Mouse (Mus musculus): ENCODE results near the gene Rpl29.

Rpl29 gene

DNA sequence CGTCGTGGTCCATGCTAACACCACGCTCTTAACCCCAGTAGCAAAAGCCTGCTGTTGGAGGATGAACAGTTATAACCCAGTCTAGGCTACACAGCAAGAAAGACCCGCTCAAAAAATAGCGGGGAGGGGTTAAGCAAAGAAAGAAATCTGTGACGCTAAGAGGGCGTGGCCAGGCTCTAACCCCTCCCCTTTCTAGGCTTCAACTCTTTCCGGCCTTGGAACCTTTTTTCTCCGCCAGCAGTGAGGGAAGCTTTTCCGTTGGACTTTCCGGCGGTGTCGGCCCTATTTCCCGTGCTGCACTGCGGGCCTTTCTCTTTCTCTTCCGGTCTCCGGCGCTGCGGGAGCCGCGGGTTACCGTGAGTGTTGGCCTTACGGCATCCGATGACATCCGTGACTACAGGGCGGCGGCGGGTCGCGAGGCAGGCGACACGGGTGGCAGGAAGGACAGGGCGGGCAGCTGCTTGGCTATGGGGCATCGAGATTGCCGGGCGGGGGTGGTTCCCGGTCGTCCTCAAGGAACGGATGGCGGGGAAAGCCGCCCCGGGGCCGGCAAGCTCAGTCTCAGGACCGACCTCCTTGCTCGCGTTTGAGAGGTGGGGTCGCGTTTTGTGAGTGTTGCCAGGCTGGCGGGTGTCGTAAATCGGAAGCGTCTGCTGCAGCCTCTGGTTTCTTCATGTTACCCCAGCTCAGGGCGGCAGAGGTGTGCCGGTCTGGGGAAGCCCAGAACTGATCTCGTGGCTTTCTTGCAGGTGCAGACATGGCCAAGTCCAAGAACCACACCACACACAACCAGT, at the start of gene Rpl29:
Rpl29 (plus strand) TSS at position 234 of the 794 bp plus-strand sequence.
- in situ Hi-C loops (cut with MboI; ENCODE audit: low sequenced_read_pairs) = loop anchor here (5.0 kb wide), 1 partner anchor 137 kb away; no protein-coding TSS in a partner anchor

DNA sequence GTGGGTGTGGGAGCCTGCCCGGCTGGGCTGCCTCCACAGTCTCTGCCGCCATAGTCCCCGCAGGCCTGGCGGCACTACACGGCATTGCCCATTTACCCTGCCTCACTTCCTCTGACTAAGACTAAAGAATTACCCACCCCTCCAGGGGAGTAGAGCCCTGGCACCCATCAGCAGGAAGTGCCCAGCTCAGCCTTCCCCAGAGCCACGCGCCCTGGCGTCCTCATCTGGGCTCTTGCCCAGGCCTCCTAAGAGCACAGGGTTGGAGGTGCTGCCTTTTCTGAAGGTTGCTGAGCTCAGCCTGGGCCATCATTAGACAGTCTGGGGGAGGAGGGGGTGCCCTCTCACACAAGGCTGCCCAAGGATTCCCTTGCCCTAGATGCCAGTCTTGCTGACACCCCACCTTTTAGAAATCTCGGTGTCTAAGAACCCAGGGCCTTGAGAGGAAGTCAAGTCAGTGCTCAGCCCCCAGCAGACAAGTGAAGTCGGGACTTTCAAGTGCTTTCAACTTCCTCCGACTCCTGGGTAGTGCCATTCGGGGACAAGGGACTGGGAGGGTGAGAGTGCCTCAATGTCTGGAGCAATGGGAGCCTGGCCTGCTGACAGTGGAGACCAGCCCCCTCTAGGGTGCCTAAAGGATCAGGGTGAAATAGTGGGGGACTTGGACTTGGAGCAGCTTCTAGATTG, 42.9 kb upstream of the Rpl29 start:
- in situ Hi-C loops (cut with MboI; ENCODE audit: low sequenced_read_pairs) = no loop called here

DNA sequence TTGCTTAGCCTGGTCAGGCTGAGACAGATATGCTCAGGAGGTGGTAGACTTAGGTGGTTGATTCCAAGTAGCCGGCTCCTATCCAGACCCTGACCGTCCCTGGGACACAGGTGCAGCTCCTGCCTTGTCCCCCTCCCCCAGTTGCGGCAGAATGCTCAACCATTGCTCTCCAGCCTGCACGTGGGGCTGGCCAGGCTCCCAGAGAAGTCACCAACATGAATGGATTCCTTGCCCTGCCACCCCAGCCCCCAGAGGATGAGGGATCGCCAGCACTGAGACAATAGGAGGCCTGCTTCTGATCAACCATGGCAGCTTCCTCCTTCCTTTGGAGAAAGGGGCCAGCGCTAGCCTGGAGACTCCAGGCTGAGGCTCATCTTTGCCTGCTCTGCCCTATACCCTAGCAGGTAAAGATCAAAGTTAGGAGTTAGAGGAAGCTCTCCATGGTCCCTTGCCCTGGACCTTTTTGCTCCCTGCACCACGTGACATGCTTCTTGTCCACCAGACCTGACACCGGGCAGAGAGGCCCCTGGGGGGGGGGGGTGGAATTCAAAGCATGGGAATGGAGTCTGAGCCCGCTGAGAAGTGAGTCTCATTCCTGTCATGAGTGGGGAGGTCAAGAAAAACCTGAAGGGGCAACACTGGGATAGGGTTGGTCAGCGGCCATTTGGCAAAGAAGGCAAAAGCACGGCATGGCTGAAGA, 36.3 kb upstream of the Rpl29 start:
- in situ Hi-C loops (cut with MboI; ENCODE audit: low sequenced_read_pairs) = no loop called here

DNA sequence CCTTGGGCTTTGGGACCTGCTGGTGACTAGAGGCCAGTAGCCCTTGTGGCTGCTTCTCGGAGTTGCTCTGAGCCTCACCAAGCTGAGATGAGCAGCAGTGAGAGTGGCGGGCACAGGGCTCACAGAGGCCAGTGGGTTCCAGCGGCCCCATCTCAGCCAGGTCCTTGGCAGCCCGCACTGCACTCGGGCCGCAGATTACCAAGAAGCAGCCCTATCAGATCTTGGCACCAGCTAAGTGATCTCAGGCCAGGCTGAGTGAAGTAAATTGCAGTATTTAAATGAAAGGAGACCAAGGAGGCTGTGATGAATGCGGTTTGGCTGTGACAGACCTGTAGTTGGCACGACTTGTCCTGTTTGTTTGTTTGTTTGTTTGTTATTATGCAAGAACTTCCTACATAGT, 35.7 kb upstream of the Rpl29 start:
- in situ Hi-C loops (cut with MboI; ENCODE audit: low sequenced_read_pairs) = no loop called here

DNA sequence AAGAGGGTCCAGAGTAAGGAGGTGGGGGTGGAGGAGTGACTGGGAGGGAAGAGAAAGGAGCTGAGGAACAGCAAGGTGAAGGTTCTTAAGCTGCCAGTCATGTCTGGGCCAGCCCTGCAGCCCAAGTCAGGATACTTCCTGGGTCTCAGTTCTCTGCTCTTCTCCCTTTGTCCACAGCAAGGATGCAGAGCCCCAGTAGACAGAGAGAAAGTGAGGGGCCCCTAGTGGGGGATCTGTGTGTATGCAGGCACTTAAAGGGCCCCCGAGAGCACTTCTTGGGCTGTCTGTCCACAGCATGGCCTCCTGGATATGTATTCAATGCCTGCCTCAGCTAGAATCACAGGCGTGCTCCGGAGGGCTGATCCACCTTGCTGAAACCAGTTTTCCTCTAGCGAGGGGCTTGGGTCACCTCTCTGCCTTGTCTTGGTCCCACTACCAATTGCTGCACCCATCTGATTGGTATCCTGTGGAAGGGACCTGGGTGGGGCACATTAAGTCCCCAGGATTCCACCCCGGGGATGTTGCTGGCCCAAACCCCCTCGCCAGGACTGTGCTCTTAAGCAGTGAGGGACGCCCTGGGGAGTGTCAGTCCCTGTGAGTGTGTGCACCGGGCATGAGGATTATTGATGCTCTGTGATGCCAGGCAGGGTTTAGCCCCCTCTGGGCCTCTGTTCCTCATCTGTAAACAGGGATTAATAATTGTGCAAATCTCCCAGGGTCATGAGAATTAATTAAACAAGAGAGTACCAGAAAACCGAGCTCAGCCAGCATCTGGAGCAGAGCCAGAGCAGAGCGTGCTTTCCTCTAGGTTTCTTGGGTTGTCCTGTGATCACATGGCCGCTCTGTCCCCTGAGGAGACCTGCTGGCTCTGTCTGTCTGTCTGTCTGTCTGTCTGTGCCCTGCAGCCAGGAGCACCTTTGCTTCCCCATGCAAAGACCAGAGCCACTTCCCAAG, 34.3 kb upstream of the Rpl29 start:
- in situ Hi-C loops (cut with MboI; ENCODE audit: low sequenced_read_pairs) = no loop called here

DNA sequence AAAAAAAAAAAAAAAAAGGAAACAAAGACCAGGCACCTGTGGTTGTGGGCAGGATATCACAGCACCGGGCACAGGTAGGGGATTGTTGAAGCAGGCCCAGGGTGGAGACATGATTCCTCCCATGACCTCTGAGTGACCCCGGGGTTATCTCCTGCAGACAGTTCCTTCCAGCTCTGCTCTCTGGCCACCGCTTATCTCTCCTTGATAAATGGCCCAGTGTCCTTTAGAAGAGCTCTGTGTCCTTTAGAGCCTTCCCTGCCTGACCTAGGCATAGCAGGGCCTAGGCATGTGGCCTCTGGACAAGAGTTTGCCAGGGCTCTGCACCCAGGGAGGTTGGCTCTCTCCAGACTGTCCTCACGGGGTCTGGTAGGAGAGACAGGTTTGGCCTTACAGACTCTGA, 31.5 kb upstream of the Rpl29 start:
- in situ Hi-C loops (cut with MboI; ENCODE audit: low sequenced_read_pairs) = no loop called here

DNA sequence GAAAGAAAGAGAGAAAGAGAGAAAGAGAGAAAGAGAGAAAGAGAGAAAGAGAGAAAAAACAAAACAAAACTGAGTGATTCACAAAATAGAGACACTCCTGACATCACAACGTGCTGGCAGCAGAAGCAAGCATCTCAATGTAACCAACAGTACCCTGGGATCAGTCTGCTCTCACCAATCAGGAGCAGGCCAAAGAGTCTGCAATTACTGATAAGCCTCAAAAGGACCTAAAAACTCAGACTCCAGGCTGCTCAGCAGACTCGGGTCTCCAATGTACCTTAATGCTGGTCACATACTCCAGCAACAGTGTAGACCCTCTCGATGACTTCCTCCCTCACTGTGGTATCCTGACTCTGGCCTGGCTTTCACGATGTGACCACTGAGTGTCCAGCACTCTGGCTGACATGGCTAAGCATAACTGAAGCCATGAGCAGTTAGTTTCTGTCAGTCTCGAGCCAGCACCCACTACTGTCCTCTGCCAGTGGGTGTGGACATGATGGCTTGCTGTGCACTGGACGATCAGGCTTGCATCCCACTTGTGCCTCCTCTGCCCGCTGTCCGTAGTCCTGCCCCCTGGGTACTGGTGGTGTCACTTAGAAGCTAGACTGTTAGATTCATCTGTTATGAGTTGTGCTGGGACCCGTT, 30.5 kb upstream of the Rpl29 start:
- in situ Hi-C loops (cut with MboI; ENCODE audit: low sequenced_read_pairs) = no loop called here

DNA sequence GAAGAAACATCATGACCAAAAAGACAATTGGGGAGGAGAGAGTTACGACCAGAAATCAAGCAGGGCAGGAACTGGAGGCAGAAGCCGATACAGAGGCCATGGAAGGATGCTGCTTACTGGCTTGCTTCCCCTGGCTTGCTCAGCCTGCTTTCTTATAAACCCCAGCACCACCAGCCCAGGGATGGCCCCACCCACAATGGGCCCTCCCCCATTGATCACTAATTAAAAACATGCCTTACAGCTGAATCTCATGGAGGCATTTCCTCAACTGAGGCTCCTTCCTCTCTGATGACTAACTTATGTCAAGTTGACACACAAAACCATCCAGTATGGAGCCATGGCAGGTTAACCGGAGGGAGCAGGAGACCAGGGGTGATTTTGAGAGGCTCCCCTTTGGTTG, 29.4 kb upstream of the Rpl29 start:
- in situ Hi-C loops (cut with MboI; ENCODE audit: low sequenced_read_pairs) = no loop called here

DNA sequence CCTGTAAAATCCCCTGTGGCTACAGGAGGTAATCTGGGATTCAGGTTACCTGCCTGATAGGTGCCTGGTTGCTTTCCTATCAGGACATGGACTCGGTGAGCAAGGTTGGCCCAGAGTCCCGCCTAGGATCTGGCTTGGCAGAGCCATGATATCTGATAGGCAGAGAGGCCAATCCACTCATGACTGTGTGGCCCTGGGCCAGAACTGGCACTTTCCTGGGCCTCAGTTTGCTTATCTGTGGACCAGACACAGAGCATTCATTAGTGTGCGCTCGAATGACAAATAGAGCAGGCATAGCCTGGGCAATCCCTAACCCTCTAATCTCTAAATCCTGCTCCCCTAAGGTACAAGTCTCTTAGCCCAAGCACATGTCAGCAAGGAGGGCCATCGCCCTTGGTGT, 27.1 kb upstream of the Rpl29 start:
- in situ Hi-C loops (cut with MboI; ENCODE audit: low sequenced_read_pairs) = no loop called here

DNA sequence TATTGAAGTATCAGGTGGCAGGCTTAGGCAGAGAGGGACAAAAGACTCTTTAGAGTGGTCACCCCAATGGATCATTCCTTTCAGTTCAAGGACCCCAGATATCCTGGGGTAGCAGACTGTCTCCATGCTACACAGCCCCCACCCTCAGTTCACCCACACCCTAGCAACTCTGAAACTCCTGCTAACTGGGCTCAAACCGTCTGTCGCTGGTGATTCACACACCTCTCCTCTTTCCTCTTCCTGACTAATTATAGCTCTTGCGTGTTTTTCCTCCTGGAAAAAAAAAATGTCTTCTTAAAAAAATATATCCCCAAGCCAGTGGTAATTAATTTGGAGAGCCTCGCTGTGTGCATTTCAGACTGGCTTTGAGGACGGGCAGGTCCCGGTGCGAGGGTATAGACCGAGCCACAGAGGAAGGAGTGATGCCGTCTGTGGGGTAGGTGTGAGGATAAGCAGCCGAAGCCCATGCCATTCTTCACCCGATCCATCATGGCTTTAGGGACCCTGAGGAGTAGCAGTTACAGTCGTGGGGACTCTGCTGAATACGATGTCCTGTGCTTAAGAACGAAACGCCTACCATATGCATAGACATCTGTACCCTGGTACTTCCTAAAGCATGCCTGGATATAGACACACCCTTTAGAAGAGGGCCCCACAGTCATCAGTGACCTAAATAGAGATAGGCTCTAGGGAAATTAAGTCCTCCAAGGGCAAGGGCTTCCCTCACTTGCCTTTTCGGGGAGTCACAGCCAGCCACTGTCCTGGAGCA, 26.5 kb upstream of the Rpl29 start:
- in situ Hi-C loops (cut with MboI; ENCODE audit: low sequenced_read_pairs) = no loop called here

DNA sequence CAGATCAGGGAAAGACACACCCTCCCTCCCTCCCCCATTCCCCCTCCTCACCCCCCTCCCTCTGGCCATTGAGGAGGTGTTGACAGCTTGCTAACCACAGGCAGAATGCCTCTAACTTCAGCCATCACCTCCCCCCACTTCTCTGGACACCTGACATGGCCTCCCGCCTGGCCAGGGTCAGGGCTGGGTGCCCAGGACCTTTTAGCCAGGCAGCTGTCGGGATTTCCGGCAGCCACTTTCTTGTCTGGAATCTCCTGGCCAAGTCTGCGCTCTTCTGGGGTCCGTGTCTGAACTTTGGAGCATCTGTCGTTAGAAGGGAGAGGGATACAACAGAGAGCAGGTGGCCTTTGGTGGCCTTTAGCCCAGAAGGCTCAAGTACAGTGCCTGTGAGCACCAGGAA, 24.0 kb upstream of the Rpl29 start:
- in situ Hi-C loops (cut with MboI; ENCODE audit: low sequenced_read_pairs) = no loop called here

DNA sequence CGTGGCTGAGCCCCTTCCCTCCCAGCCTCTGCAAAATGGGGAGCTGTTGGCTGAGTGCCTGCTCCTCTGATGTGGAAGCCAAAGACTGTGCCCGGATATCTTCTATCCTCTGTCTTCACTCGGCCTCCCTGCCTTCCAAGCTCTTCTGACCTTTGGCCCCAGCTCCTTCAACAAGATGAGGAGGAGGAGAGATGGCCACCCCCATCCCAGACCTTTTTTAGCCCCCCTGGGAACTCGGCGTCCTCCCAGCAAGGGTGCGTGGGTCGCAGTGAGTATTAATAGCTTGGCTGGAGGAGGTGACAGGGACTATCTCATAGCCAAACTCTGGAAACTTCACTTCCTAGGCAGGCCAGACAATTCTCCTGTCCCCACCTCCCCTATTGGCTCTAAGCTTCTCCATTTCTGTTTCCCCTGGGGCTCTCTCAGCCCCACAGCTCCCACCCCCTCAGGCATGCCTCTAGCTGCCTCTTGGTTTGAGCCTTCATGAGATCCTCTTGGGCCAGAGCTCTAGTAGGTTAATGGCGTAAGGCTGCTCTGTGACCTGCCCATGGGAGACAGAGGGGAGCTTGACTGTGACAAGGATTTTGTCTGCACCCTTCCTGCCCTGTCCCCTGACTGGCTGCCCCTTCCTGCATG, 22.7 kb upstream of the Rpl29 start:
- in situ Hi-C loops (cut with MboI; ENCODE audit: low sequenced_read_pairs) = no loop called here

DNA sequence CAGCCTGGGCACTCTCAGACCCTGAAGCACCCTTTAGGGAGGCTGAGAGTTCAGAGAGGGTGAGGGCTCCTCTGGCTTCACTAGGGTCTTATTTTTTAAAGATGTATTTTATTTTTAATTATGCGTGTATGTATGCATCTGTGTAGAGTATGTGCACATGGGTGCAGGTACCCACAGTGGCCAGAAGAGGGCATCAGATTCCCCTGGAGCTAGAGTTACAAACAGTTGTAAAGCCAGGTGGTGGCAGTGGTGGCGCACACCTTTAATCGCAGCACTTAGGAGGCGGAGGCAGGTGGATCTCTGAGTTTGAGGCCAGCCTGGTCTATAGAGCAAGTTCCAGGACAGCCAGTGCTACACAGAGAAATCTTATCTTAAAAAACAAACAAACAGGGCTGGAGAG, 20.2 kb upstream of the Rpl29 start:
- in situ Hi-C loops (cut with MboI; ENCODE audit: low sequenced_read_pairs) = no loop called here

DNA sequence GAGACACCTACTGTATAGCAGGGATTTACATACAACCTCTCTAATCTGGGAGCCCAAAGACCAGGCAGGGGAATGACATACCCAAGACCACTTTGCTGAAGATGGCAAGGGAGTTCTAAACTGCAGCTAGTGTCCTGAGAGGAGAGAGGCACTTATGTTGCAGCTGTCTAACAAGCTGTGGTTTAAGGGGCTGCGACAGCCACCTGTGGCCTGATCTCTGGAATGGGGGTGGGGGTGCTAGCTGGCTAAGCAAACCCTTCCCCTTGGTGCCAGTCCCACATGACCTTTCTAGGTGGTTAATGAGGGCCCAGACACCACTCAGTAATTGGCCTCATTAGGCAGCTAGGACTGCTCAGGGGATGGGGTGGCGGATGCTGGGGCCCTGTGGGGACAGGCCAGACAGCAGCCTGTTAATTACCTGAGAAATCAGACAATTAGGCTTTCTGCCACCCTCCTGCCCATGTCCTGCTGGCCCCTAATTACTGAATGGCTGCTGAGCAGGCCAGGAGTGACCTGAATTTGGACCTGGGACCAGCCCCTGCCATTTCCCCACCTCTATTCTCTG, 19.1 kb upstream of the Rpl29 start:
- in situ Hi-C loops (cut with MboI; ENCODE audit: low sequenced_read_pairs) = no loop called here

DNA sequence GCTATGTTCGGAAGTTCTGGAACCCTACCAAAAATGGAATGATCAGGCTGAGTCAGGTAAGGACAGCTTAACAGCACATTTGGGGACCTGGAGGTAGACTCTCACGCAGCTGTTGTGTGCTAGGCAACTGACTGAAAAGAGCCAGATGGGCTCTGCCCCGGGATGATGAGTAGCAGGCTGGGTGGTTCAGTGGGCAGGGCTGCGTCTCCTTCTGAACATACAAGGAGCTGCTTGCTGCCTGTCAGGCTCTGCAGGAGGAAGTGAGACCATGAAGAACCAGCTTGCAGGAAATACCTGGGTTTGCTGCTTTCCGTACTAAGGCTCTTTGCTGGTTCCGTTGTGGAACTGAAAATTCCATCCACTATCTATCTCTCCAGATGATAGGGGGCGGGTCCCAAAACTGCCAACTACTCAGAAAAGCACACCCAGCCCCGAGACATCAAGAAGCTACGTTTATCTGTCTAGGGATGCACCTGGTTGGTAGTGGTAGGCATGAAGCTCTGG, 18.1 kb upstream of the Rpl29 start:
- in situ Hi-C loops (cut with MboI; ENCODE audit: low sequenced_read_pairs) = no loop called here

DNA sequence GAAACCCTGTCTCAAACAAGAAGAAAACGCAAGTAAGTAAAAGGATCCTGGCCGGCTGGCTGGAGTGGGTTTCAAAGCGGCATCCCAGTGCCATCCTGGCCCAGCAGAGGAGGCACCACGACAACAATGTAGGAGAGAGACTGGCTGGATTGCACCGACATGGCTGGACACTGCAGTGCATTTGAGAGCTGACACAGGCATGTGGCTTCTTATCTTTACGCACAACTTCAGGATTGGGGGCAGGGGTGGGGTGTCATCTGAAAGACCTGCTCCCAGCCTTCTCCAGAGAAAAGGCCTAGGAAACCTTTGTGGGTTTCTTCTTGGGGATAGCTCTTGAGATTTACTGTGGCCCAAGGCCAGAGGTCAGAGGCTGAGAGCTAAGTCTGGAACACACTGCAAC, 17.5 kb upstream of the Rpl29 start:
- in situ Hi-C loops (cut with MboI; ENCODE audit: low sequenced_read_pairs) = no loop called here

DNA sequence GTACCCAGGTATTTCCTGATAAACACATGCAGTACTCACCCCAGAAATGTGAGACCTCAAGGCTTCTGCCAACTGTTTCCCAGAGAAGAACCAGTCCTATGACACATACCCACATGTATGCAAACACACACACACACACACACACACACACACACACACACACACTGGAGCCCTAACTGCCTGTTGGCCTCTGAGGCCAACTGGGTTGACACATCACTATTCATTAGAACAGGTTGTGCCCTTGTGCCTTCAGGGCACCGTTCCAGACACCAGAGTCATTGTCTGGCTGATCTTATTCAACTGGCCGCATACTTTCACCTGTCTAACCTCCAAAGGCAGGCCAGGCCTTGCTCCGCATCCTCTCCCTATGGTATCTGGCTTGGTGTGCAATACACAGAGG, 17.0 kb upstream of the Rpl29 start:
- in situ Hi-C loops (cut with MboI; ENCODE audit: low sequenced_read_pairs) = no loop called here

DNA sequence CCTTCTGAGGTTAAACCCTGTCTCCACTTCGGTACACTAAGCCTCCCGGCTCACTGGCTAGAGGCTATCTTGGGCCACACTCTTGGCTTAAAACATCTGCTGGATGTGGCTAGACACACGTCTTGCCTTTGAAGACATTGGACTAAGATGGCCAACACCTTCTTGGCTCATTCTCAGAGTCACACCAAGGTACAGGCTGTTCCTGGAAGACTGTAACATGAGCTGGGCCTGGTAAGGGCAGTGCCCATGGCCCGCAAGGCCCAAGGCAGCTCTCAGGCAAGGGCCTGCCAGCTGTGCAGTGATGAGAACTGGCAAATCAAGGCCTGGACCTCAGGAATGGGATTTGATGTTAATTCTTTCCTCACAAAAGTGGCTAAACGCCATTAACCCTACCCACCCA, 15.6 kb upstream of the Rpl29 start:
- in situ Hi-C loops (cut with MboI; ENCODE audit: low sequenced_read_pairs) = no loop called here

DNA sequence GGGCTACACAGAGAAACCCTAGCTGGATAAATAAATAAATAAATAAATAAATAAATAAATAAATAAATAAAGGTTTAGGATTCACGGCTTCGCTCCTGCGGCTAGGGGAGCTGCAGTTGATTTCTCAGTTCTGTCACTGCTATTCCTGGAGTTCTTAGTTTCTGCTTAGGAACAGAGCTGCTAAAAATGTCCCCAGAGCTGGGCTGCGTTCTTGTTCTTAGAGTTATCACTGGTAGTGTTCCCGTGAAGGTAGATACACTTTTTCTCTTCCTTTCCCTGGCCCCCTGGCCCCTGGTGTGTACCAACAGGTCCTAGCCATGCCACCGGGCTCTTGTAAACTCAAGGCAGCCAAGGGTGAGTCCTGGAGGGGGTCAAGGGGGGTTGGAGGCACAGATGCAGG, 12.4 kb upstream of the Rpl29 start:
- in situ Hi-C loops (cut with MboI; ENCODE audit: low sequenced_read_pairs) = no loop called here
